Mouse (Mus musculus): Measurements from ENCODE around the gene Klhl26.
"Not testable (repeated sequence)": the region's sequence is repeated elsewhere in the genome, so short reads cannot be mapped to it uniquely, and the experiment has no call there.

Gene Klhl26

DNA sequence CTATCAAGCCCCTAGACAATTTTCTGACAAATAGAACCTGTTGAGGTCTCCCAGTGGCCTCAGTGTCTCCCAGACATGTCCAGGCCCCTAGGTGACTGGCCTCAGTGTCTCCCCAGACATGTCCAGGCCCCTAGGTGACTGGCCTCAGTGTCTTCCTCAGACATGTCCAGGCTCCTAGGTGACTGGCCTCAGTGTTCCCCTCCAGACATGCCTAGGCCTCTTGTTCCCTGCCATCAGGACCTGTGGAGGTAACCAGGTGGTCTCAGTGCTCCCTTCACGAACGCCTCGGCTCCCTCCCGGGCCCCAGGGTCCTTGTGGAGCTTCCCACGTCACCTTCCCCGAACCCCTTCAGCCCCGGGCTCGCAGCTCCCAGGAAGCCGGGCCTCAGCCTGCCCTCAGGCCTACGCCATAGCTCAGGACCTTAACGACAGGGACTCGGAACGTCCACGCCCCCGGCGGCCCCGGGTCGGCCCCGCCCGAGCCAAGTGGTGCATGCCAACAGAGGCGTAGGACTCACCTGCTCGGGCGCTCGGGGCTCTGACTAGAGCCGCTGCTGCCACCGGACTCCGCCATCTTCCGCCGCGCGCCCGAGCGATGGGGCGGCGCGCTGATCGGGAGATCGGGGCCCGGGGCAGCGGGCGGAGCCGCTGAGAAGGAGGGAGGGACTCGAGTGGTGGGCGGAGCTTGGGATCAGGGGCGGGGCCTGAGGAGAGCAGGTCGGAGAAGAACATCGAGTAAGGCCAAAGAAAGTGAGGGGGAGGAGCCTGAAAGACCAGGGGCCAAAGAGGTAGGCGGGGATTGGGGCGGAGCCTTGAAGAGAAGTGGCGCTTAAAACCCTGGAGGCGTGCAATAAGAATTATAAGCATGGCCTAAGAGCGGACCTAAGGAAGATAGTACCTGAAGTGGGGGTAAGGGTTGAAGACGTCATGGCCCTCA lies at the start of gene Klhl26:
TSS of gene Klhl26 (minus strand) at position 636 of the 936 bp plus-strand sequence.
- peak; percentile 97 to 98 for DNase-seq

GRCm38 (mm10) chr8:70522592-70523403 lies 46.0 kb upstream of the Klhl26 start:
- peak; percentile 95 to 96 for DNase-seq

- no peak for DNase-seq
Observed at GRCm38 (mm10) chr8:70519606-70520005, 42.8 kb upstream of the Klhl26 start.

GRCm38 (mm10) chr8:70519043-70519442 lies 42.3 kb upstream of the Klhl26 start:
- no peak for DNase-seq

DNA sequence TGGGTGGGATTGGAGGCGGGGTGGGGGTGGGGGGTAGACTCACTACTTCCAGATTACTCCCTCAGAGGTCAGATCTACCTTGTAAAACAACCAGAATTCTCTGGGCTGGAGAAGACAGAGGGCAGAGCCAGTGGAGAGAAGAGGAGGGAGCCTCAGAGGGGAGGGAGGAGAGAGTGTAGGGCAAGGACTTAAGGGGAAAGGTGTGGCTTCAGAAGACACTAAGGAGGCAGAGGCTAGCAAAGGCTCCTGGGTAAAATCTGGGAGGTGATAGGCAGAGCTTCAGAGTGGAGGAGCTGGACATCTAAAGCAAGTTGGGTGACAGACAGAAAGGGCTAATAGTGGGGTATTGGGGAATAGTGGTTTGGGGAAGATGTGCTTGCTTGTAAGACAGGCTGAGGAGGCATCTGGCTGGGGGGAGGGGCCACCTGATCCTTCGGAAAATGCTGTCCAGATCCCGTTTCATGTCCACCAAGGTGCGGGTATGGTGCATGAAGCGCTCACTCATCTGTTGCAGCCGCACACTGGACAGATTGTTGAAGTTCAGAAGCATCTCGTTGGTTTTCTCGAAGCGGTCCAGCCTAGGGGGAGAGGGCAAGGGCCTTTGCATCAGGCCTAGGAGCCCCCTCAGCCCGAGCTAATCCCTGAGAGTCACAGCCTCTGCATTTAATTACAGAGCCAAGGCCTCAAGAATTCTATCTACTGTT lies 41.3 kb upstream of the Klhl26 start:
- DNase-seq = no peak

DNA sequence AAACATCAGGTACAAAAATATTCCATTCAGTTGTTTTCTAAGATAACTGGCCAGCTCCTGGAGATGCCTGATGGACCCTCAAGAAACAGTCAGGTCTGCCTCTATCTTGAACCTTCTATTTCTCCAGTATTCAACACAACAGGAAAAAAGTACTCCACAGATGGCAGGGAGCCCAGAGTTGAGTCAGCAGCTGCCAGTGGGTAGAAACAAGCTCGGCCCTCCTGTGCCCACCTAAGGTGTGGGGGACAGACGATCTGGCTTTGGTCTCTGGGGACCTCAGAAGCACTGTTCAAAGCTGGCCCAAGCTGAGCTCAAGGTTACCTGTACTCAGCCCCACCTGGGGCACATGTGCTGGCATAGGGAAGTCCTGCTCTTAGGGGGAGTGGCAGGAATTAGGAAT lies 36.7 kb upstream of the Klhl26 start:
- DNase-seq = no peak

- no peak for DNase-seq
Observed at GRCm38 (mm10) chr8:70512253-70512903, 35.6 kb upstream of the Klhl26 start.

GRCm38 (mm10) chr8:70511770-70512169 lies 35.0 kb upstream of the Klhl26 start:
- no peak for DNase-seq

- DNase-seq = not testable (repeated sequence)
Observed at GRCm38 (mm10) chr8:70511174-70511573, 34.4 kb upstream of the Klhl26 start.

DNA sequence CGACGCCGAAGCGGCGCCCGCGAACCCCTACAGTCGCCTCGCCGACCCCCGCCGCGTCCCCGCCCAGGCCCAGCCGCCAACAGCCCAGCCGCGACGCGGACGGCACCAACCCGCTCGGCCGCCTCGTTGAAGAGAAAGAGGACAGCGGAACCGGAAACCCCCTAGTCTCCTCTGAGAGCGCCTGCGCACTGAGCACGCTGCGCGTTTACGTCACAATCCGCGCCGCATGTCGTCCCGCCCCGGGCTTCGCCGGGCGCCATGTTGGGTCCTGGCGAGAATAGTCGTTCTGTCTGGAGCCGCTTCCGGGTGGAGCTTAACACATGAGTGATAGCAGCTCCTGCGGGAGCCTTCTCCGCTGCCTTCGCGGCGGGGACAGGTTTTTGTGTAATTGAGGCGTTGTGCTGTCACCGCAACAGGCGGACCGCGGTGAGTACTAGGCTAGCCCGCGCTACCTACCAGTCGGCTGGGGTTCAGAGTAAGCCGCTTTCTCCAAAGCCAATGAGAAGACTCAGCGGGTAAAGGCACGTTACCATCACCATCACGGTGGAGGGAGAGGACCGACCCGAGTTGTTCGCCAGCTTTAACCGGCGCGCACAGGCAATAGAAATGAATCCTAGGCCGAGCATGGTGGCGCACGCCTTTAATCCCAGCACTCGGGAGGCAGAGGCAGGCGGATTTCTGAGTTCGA lies 33.6 kb upstream of the Klhl26 start, which contains the start of gene Uba52:
TSS of gene Uba52 (minus strand) at position 574 of the 688 bp plus-strand sequence.
- DNase-seq = peak; percentile 96 to 98

GRCm38 (mm10) chr8:70509281-70509952 lies 32.6 kb upstream of the Klhl26 start:
- no peak for DNase-seq

DNA sequence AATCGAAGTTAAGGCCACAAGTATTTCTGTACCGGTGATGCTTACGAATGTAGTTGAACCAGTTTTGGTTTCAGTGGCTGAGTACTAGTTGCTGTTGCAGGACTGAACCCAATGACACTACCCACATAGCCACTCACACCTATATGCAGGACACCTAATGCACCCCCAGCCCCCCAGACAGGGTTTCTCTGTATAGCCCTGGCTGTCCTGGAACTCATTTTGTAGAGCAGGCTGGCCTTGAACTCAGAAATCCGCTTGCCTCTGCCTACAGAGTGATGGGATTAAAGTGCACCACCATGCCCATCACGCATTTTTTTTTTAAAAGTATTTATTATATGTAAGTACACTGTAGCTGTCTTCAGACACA lies 30.2 kb upstream of the Klhl26 start:
- DNase-seq = no peak

DNA sequence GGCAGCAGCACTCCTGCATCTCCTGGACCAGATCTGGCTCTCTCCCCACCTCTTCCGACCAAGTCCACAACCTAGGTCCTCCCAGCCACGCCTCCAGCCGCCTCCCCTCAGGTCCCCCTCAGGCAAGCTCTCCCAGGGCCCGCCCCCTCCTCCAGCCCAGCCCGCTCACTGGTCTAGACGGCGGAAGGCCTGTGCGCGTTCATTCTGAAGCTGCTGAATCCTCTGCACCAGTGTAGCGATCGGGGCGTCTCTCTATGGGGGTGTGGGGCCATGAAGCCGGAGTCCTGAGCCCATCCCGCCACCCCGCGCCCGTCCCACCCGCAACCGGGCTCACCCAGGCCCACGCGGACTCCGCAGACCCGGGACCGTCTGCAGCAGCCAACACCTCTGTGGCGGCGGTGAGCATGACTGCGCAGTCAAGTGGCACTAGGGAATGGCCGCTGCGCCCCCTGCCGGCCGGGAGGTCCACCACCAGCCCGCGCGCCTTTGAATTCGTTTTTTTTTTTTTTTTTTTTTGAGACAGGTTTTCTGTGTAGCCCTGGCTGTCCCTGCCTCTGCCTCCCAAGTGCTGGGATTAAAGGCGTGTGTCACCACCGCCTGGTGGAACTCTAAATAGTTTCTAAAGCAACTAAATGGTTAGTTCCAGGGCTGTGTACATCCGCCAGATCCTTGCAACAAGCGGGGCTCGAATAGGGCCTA lies 29.7 kb upstream of the Klhl26 start, which contains the start of gene Rex1bd:
TSS of gene Rex1bd (minus strand) at position 425 of the 699 bp plus-strand sequence.
- peak; percentile 94 to 97 for DNase-seq

DNA sequence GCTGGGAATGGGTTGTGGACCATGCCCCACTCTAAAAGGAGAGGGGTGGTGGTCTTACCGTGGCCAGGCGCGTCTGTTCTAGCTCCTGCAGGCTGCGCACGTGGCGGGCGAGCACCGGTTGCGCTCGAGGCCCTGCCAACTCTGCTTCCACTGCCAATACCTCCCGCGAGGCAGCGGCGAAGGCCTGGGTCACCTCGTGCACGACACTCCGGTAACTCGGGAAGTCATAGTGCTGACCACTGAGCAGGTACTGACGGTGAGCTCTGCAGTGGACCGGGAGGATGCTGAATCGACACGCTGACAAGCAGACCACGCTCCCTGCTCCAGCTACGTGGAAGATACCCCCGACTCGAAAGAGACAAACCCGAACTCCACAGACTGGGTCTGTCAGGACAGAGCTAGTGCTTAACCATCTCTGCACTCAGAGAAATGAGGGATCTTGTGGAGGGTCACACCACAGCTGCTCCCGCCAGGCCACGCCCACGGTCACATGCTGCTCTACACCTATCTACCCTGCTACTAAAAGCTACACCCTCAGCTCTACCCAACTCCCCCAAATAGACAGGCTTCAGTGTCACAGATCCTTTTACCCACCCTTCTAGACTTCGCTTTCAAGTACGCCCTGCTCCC lies 29.0 kb upstream of the Klhl26 start:
- no peak for DNase-seq

- DNase-seq = peak; percentile 86 to 90
Observed at GRCm38 (mm10) chr8:70504851-70505250, 28.1 kb upstream of the Klhl26 start.

GRCm38 (mm10) chr8:70504291-70504716 lies 27.5 kb upstream of the Klhl26 start:
- DNase-seq = peak; percentile 41 to 66

- DNase-seq = peak; percentile 73 to 85
Observed at GRCm38 (mm10) chr8:70503062-70503750, 26.4 kb upstream of the Klhl26 start.

- DNase-seq = no peak
Observed at GRCm38 (mm10) chr8:70502540-70502939, 25.8 kb upstream of the Klhl26 start.
